Mouse (Mus musculus) effector memory CD4-positive, alpha-beta T cell, adult 5 months (primary cell): Measurements from ENCODE around the gene Irak2. TPM values are rescaled to one million over a fixed set of nuclear protein-coding genes. Genes with fewer than 3 reads are reported as not detected.

Experiments
- polyA plus RNA-seq: library from polyadenylated mRNA; unstranded; fragments of 100-300 nt; shearing (Covaris generic); gene quantifications from one replicate; pipeline ENCODE4 v1.2.1, GENCODE M21; 2017

Gene Irak2
- polyA plus RNA-seq = 123 TPM

GRCm38 (mm10) chr6:113638302-113639040 is at the start of gene Irak2:
TSS of gene Irak2 (plus strand) at chr6:113638467.

GRCm38 (mm10) chr6:113600543-113601139 is 37.6 kb upstream of the Irak2 start, which contains the start of gene Fancd2os:
TSS of gene Fancd2os (minus strand) at chr6:113600715.

GRCm38 (mm10) chr6:113604432-113605223 is 33.6 kb upstream of the Irak2 start, which contains the start of gene Brk1:
TSS of gene Brk1 (plus strand) at chr6:113604772.

GRCm38 (mm10) chr6:113623941-113624751 is 14.1 kb upstream of the Irak2 start, which contains the start of gene Vhl:
TSS of gene Vhl (plus strand) at chr6:113623959.

GRCm38 (mm10) chr6:113696582-113697221 is 58.4 kb downstream of the Irak2 start, which contains the start of gene Tatdn2:
TSS of gene Tatdn2 (plus strand) at chr6:113697050.

DNA sequence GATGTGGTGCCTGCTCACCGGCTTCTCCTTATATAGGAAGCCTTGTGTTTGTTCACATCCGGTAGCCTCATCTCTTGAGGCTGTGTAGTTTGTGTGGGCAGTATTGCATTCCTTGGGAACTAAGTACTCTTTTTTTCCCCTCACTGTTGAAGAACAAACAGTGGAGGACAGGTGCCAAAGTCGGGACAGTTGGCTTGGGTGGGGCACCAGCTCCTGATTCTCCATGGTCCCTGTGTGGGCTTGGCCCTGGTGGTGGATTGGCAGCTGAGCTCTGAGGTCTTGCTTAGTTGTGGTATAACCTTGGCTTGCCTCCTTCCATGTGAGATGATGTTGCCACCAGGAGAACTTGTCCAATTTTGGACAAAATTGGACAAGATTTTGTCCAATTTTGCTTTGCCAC is 81.6 kb downstream of the Irak2 start, which contains the start of gene Ghrl:
Ghrl (minus strand) TSS at position 3 of the 400 bp plus-strand sequence.

DNA sequence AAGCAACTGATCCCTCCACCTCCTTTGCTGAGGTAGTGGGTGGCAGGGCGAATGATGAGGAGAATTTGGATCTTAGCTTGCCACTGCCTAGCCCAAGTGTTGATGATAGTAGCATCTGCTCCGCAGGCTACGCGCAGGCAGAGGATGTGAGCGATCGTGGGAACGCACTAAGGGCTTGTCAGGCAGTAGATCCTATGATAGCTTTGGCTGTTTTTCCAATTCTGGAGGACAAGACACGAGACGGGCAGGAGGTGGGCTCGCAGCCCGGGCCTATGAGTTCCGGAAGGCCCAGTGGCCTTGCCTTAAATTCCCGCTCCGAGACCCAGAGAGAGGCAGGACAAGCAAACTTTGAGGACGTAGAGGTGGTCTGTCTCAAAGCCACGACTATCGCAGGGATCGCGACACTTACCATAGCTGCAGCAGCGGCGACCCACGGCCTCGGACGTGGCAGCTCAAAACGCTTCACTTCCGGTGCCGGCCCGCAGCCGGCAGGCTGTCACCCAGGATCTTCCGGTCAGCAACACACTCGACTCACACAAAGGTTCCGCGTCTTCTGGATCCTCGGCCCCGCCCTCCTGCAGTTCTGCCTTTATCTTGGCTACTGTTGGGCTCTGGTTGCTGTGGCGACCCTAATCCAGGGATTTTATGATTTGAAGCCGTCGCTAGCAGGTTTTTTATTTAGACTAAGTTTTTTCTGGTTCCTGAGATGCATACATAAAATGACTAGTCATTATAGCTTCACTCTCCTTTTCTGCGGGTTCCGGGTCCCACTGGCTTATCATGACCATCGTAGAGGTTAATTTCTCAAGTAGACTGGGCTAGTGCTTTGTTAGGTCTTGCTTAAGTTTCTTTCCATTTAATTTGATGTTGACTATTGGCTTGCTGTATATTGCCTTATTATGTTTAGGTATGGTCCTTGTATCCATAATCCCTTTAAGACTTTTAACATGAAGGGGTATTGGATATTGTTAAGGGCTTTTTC is 102.3 kb downstream of the Irak2 start, which contains the start of gene Sec13:
Sec13 (minus strand) TSS at position 508 of the 982 bp plus-strand sequence.

Other genes starting within 250 kb of the Irak2 start
- 12.0 TPM for gene Ttll3, start 249.2 kb upstream of the Irak2 start, polyA plus RNA-seq
- 11.5 TPM for gene Rpusd3, start 219.1 kb upstream of the Irak2 start, polyA plus RNA-seq
- not detected for gene Cidec, start 202.7 kb upstream of the Irak2 start, polyA plus RNA-seq
- 18.1 TPM for gene Jagn1, start 195.9 kb upstream of the Irak2 start, polyA plus RNA-seq
- gene Il17re, start 180.0 kb upstream of the Irak2 start, polyA plus RNA-seq = 0.22 TPM
- not detected for gene Il17rc, start 167.0 kb upstream of the Irak2 start, polyA plus RNA-seq
- gene Creld1, start 155.2 kb upstream of the Irak2 start, polyA plus RNA-seq = 5.5 TPM
- gene Prrt3, start 136.5 kb upstream of the Irak2 start, polyA plus RNA-seq = 0.19 TPM
- 84.2 TPM for gene Emc3, start 106.8 kb upstream of the Irak2 start, polyA plus RNA-seq
- 1.5 TPM for gene Fancd2, start 106.8 kb upstream of the Irak2 start, polyA plus RNA-seq
- gene Fancd2os, start 37.8 kb upstream of the Irak2 start, polyA plus RNA-seq = not detected
- gene Brk1, start 33.7 kb upstream of the Irak2 start, polyA plus RNA-seq = 142 TPM
- 28.3 TPM for gene Vhl, start 14.5 kb upstream of the Irak2 start, polyA plus RNA-seq
- gene Tatdn2, start 58.6 kb downstream of the Irak2 start, polyA plus RNA-seq = 26.4 TPM
- not detected for gene Ghrl, start 81.4 kb downstream of the Irak2 start, polyA plus RNA-seq
- 124 TPM for gene Sec13, start 102.3 kb downstream of the Irak2 start, polyA plus RNA-seq